Mouse (Mus musculus) urinary bladder, adult 2 months (tissue): ENCODE data around the gene Ier3. TPM values are rescaled to one million over a fixed set of nuclear protein-coding genes. Genes with fewer than 3 reads are reported as not detected.

Source experiments
- DNase-seq: peaks from one replicate; pipeline ENCODE4 v3.0.0; 2022; ENCODE audit warnings: low spot score
- polyA plus RNA-seq: library from polyadenylated mRNA; depleted of rRNA; stranded (reverse); fragments of >200 nt; gene quantifications from 2 replicates; pipeline ENCODE4 v1.2.3, GENCODE M21; 2012; rRNA removed

Gene Ier3
- 55.3 and 73.7 TPM in 2 replicates for polyA plus RNA-seq

GRCm38 (mm10) chr17:35821439-35822430 is at the start of gene Ier3:
Gene Ier3, plus strand, starts transcription at chr17:35821684.
- DNase-seq, result peak; percentile 79

DNA sequence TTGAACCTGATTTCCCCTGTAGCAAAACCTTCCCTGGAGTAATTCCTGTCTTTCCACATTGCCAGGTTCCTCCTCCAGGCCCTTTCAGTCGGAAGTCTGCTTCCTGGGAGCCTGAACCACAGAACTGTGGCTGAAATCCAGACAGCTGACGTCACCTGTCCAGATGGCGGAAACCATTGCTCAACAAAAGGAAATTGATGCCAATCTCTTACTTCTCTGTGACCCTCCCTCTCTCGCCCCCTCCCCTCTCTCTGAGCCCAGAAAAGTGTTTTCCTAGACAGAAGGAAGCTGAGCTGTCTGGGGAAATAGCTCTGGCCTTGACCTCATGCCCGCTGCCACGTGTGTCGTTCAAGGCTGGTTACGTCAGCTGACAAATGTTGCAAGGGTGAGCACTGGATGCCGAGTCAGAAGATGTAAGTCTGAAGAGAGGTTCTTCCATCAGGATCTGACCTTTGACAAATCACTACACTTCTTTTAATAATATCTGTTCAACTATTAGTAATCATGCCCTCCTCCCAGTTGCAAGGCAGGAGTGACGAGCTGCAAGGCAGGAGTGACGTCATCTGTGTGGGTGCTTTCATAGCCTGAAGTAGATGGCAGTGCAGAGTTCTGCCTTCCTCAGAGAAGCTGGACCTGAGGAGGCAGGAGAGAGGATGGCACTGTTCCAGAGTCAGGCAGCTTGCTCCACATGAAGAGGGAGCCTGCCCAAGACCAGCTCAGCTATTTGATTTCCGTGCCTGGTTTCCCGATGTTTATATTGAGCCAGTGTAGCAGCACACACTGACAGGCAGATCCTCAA is 44.5 kb upstream of the Ier3 start:
- peak; percentile 35 for DNase-seq

DNA sequence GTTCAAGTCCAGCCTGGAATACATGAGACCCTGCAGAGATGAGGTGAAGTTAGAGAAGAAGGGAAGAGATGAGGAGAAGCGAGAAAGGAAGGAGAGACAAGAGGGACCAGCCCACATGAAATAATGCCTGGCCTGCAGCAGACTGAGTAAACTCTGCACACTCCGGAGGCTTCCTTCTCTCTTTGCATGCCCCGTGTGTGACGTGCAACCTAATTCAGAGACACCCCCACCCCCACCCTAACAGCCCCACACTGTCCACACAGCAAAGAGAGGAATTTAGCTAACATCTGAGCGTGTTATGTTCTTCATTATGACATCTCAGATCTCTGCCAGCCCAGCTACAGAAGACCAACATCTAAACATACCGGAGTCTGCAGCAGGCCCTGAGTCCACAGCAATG is 42.5 kb upstream of the Ier3 start:
- no peak for DNase-seq

DNA sequence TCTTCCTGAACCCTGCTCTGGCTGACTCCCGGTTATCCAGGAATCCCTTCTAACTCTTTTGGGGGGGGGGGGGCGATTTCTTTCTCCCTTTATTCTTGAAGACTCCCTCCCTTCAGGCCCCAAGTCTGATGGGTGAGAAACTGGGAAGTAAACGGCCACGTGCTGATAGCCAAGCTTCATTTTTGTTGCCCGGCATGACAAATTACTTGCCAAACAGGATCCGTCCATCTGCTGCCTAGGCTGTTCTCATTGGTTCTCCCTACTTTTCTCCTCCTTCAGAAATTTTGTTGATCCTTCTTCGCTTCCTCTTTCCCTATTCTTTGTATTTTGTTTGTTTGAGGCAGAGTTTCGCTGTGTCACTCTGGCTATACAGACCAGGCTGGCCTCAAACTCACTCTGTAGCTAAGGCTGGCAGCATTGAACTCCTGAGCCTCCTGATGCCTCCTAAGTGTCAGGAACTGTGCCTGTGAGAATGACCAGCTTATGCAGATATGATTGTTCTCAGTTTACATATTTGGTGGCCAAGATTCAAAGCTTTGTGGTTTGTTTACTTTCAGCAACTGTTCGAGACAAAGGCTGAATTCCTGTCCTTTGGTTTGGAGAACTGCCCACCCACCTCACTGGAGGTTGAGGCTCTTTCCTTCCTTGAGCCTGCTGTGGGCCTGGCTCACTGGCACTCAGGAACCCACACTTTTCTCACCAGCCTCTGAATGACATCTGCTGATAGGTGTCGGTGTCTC is 41.8 kb upstream of the Ier3 start:
- no peak for DNase-seq

GRCm38 (mm10) chr17:35780362-35780761 is 41.1 kb upstream of the Ier3 start:
- no peak for DNase-seq

- DNase-seq, result no peak
Measured at GRCm38 (mm10) chr17:35782398-35782797, 39.1 kb upstream of the Ier3 start.

- DNase-seq, result no peak
Measured at GRCm38 (mm10) chr17:35782924-35783323, 38.6 kb upstream of the Ier3 start.

DNA sequence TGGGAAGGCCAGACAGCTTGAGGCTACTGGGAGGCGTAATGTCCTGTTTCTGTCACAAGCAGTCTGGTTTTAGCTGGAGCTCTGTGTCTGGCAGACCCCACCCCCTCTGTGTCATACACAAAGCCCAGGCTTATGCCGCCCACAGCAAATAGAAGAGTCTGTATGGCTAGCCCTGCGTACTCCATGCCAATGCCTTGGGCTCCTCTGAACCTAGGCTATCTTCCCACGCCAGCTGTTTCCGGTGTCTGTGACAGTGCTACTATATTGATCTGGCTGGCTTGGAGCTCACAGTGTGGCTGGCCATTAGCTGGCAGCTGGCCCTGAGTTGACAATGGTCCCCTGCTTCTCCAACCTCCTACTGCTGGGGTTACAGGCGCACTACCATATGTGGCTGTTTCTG is 37.5 kb upstream of the Ier3 start:
- no peak for DNase-seq

GRCm38 (mm10) chr17:35785140-35785539 is 36.3 kb upstream of the Ier3 start:
- DNase-seq, result no peak

DNA sequence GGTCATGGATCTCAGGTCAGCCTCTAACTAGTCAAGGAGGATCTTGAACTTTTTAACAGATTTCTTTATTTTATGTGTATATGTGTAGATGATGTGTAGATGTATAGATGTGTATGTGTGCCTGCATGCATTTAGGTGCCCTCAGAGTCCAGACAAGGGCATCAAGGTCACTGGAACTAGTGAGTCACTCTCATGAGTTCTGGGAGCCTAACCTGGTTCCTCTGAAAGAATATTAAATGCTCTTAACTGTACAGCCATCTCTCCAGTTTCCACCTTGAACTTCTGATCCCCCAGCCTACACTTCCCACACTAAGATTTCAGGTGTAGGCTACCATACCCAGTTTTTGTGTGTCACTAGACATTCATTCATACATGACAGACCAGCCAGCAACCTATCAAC is 34.0 kb upstream of the Ier3 start:
- DNase-seq, result no peak

GRCm38 (mm10) chr17:35788025-35788424 is 33.5 kb upstream of the Ier3 start:
- DNase-seq, result no peak

DNA sequence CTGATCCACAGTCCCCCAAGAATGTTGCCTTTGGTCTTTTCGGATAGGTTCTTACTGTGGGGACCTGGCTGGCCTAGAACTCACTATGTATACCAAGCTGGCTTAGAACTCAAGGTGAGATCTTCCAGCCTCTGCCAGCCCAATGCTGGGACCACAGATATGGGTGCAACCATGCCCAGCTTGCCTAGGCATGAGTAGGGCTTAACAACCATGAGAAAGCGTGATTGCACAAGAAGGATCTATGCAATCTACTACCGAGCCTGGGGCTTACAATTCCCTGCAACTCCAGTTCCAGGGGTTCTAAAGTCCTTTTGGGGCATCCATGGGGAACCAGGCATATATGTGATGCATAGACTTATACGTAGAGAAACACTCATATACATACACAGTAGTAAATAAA is 30.6 kb upstream of the Ier3 start:
- no peak for DNase-seq

DNA sequence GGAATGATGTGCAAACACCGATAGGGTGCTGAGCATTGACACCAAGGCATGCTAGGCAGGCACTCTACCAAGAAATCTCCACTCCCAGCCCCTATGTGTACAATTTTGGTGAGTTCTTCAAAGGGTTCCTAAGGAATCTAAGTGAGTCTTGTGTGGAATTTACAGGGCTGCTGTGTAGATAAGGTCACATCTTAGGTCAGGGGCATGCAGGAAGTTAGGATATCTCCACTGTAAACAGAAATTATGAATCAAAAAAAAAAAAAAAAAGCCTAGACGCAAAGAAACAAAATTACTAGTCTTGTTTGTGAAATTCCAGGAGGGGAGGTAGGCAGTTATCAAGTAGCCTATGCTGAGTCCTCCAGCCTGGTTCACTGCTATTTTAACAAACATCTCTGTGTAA is 28.6 kb upstream of the Ier3 start:
- DNase-seq, result no peak

GRCm38 (mm10) chr17:35795099-35795498 is 26.4 kb upstream of the Ier3 start:
- no peak for DNase-seq

GRCm38 (mm10) chr17:35795656-35796055 is 25.8 kb upstream of the Ier3 start:
- no peak for DNase-seq

DNA sequence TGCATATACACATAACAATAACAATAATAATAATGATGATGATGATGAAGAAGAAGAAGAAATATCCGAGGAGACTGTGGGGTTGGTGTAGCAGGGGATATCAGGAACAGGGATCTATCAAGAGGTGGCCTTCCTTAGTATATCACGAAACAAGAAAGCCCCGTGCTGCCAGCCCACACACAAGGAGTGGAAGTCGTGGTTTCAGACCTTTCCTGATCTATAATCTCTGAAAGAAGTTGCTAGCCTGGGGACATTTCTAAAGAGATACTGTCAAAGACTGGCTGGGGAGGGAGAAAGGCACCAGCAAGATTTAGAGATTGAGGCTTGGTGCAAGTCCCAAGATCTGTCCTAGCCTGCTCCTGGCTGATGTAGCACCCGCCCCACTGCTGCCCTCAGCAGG is 24.6 kb upstream of the Ier3 start:
- no peak for DNase-seq

DNA sequence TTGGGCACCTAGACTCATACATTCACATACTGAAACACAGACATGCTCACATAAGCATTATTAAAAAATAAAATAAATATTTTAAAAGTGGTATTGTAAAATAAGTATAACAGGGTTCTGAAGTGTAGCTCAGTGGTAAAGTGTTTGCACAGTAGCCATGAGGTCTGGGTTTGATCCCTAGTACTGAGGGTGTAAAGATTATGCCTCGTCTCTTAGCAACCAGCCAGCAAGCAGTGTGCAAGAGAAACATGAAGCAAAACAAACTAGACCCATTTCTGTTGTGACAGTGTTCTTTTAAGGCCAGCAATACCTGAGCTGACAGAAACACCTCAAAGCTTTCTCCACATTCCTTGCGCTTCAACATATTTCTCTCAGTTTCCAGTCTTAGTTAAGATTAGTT is 20.6 kb upstream of the Ier3 start:
- no peak for DNase-seq

- no peak for DNase-seq
Measured at GRCm38 (mm10) chr17:35803020-35803419, 18.5 kb upstream of the Ier3 start.

- no peak for DNase-seq
Measured at GRCm38 (mm10) chr17:35803858-35804399, 17.6 kb upstream of the Ier3 start.

DNA sequence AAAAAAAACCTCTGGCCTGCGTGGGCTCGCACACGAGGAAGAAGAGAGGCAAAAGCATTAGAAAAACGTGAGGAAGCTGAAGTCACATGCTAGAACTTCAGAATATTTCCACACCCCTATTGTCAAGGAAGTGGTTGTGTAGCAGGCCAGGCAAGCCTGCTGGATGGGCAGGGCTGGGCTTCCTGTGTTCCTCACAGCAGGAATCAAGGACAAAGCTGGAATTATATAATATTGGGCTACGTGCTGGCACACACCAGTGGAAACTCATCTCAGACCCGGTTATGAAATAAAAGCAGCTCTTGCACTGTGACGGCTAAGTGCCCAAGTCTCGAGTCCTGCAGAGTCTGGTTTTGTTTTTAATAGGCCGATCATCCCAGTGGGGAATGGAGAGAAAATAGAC is 13.4 kb upstream of the Ier3 start:
- no peak for DNase-seq

DNA sequence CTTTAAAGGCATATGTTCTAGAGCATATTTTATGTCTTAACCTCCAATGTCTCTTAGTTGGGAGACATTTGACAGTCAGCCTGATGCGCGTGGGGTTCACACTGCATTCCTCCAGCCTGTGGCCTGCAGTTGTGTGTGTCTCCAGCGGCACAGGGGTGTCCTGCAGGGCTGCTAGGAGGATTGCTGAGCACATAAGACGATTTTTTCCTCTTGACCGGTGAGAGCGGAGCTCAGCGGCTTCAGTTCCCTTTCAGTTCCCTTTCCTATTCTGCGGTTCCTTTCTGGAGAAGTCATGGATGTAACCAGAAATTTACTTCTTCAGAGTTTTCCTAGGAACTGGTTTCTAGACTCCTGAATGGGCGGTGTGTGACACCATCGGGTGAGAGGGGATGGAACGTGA is 12.1 kb upstream of the Ier3 start:
- DNase-seq, result no peak
